Mouse (Mus musculus) spleen, postnatal 4 days (tissue): ENCODE measurements around the gene Ppie.
"Not testable (repeated sequence)": the region's sequence is repeated elsewhere in the genome, so short reads cannot be mapped to it uniquely, and the experiment has no call there.

Experiments used
- DNase-seq, 2 experiments: peaks; one replicate each; pipeline ENCODE4 v3.0.0; 2022; ENCODE audit warnings: low spot score in 2 of 2

Gene Ppie

GRCm38 (mm10) chr4:123114651-123115050, 25.1 kb downstream of the Ppie start:
- not testable (repeated sequence) for DNase-seq

- no peak for DNase-seq
These were observed 27.5 kb downstream of the Ppie start for GRCm38 (mm10) chr4:123112216-123112764.

- not testable (repeated sequence) for DNase-seq
These were observed 28.3 kb downstream of the Ppie start for GRCm38 (mm10) chr4:123111275-123111983.

- no peak for DNase-seq
These were observed 29.0 kb downstream of the Ppie start for GRCm38 (mm10) chr4:123110751-123111150.

GRCm38 (mm10) chr4:123108056-123108455, 31.7 kb downstream of the Ppie start:
- DNase-seq = no peak

- DNase-seq = no peak
These were observed 32.9 kb downstream of the Ppie start for GRCm38 (mm10) chr4:123106864-123107263.

- not testable (repeated sequence) for DNase-seq
These were observed 33.8 kb downstream of the Ppie start for GRCm38 (mm10) chr4:123105929-123106328.

GRCm38 (mm10) chr4:123105451-123105790, 34.3 kb downstream of the Ppie start:
- no peak for DNase-seq

- no peak for DNase-seq
These were observed 34.9 kb downstream of the Ppie start, which contains the start of gene Bmp8b for GRCm38 (mm10) chr4:123104651-123105450. Bmp8b (plus strand) TSS chr4:123105165.

GRCm38 (mm10) chr4:123093869-123094268, 45.9 kb downstream of the Ppie start:
- DNase-seq = no peak

- DNase-seq = no peak
These were observed 46.5 kb downstream of the Ppie start for GRCm38 (mm10) chr4:123093064-123093776.

GRCm38 (mm10) chr4:123092621-123093020, 47.1 kb downstream of the Ppie start:
- no peak for DNase-seq

- DNase-seq = no peak
These were observed 53.4 kb downstream of the Ppie start for GRCm38 (mm10) chr4:123086381-123086780.

- DNase-seq = no peak
These were observed 54.5 kb downstream of the Ppie start for GRCm38 (mm10) chr4:123085290-123085689.

GRCm38 (mm10) chr4:123083323-123083902, 56.3 kb downstream of the Ppie start:
- no peak for DNase-seq

GRCm38 (mm10) chr4:123082283-123083163, 57.2 kb downstream of the Ppie start:
- peak; percentile 57 to 81 for DNase-seq

GRCm38 (mm10) chr4:123080791-123081190, 59.0 kb downstream of the Ppie start:
- DNase-seq = peak; percentile 62 to 73

GRCm38 (mm10) chr4:123078231-123078630, 61.5 kb downstream of the Ppie start:
- DNase-seq = no peak
